Mouse (Mus musculus) ZHBTc4 (cell line): ENCODE measurements at regions not wholly inside any gene's neighbourhood (a gene's known extent, or its start where the extent isn't known, plus 50 kb on each side); places are given as distances from the start of the nearest gene placed in this dataset.

Experiments used
- DNase-seq: peaks from one replicate; pipeline ENCODE4 v3.0.0-alpha.2; 2011; ENCODE audit warnings: low read depth, low spot score

- DNase-seq: no peak
Measured at GRCm38 (mm10) chrX:146019645-146020044, 514.7 kb upstream of the Amot start.

- peak; percentile 54 for DNase-seq
Measured at GRCm38 (mm10) chrX:146011981-146012380, 507.0 kb upstream of the Amot start.
